Mouse (Mus musculus): ENCODE data around the gene Ythdf2. TPM values are rescaled to one million over a fixed set of nuclear protein-coding genes. Genes with fewer than 3 reads are reported as not detected.

Ythdf2 gene
- total and polyA plus RNA-seq, 3 experiments: 80.4 to 979 (median 103) TPM

DNA sequence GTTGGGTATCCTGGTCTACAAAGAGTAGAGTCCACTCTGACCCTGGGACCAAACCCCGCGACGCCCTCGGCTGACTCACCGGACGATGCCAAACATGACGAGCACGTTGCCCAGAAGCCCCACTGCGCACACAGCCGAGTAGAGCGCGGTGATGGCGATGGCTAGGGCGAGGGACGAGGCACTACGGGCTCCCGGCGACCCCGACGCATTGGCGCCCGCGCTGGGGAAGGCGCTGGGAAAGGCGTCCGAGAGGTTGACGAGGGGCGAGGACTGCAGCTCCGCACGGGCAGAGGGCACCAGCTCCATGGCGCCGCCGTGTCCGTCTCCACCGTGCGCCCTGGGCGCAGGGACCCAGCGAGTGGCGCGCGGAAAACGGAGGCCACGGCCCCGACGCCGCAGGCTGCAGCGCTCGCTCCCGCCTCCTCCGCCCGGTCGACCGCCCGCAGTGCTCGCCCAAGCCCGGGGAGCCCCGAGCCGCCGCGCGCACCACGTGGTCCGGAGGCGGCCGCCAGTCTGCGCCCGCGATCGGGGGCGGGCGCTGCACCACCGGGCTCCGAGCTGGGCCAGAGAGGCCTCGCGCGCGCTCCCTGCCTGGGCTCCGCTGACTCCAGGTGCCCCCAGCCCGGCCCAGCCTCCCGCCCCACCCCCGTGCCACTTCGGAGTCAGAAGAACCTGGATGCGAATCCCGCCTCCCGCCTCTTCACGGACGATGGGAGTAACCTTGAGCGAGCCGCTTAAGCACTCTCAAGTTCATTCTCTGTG, 67.8 kb downstream of the Ythdf2 start, which contains the start of gene Oprd1:
TSS of gene Oprd1 (minus strand) at position 407 of the 762 bp plus-strand sequence.
- Histone ChIP-seq H3K36me3 (ENCODE audit: control insufficient read depth in 1 of 2, insufficient read depth in 2 of 2, low read length in 2 of 2) (peaks cover 0 to 3% of the 10 kb centered on the region in 2 experiments; a peak in 2 of 4 replicates), H3K9ac (ENCODE audit: control insufficient read depth, low read depth, low read length, poor library complexity, severe bottlenecking) (no peak within 1 kb of the TSS), H3K27me3 (ENCODE audit: control insufficient read depth in 1 of 2, insufficient read depth in 2 of 2, low read length in 2 of 2) (peaks cover 4 to 9% of the 10 kb centered on the region in 2 experiments), H3K4me1 (ENCODE audit: control insufficient read depth in 1 of 2, insufficient read depth in 2 of 2, low read length in 2 of 2) (peaks cover 3 to 10% of the 10 kb centered on the region in 2 experiments), H3K9me3 (replicated peaks; ENCODE audit: insufficient read depth, low read length) (no peaks in the 10 kb centered on the region), H3K27ac (ENCODE audit: control insufficient read depth, low read depth, low read length) (no peak within 1 kb of the TSS), H3K4me3 (ENCODE audit: control insufficient read depth in 1 of 2, insufficient read depth in 1 of 2, low read depth in 2 of 2, low read length in 2 of 2) (no peak within 1 kb of the TSS), H3K79me2 (ENCODE audit: control insufficient read depth, insufficient read depth, low read length, poor library complexity) (no peaks in the 10 kb centered on the region)
- DNase-seq (ENCODE audit: low read depth, low spot score): no peak
- no peak for TF ChIP-seq POLR2A (IDR thresholded peaks at IDR 0.05; ENCODE audit: control insufficient read depth in 1 of 2, insufficient read depth in 1 of 2, low read depth in 1 of 2, low read length in 2 of 2, poor library complexity in 1 of 2)
- TF ChIP-seq USF1 (IDR thresholded peaks at IDR 0.05; ENCODE audit: low read depth, low read length): no peak

DNA sequence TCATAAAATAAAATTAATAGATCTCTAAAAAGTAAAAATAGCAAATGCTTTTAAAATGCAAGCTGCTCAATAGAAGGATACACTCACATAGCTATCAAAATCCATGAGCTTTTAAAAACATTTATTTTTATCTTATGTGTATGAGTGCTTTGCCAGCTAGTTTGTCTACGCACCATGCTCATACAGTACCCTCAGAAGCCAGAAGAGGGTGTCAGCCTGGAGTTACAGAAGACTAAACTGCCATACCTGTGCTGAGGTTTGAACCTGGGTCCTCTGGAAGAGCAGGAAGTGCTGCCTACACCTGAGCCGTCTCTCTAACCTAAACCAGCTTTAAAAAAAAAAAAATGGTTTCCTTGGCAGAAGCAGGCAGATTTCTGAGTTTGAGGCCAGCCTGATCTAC, 73.5 kb downstream of the Ythdf2 start:
- TF ChIP-seq E2F4 (IDR thresholded peaks at IDR 0.05; ENCODE audit: borderline replicate concordance, low read depth, low read length): no peak
- TF ChIP-seq NRF1 (IDR thresholded peaks at IDR 0.05; ENCODE audit: insufficient read depth, low read depth, low read length, poor library complexity, severe bottlenecking): no peak
- no peak for TF ChIP-seq RAD21 (IDR thresholded peaks at IDR 0.05; ENCODE audit: low read depth, low read length)
- no peak for TF ChIP-seq ZNF384 (IDR thresholded peaks at IDR 0.05; ENCODE audit: low read depth, low read length)
- no peak for TF ChIP-seq KAT2A (conservative IDR thresholded peaks at IDR 0.05; ENCODE audit: low read depth, low read length)
- no peak for TF ChIP-seq SMC3 (IDR thresholded peaks at IDR 0.05; ENCODE audit: low read depth, low read length)
- TF ChIP-seq UBTF (IDR thresholded peaks at IDR 0.05; ENCODE audit: borderline replicate concordance, insufficient read depth, low read depth, low read length): no peak
- no peak for TF ChIP-seq ZMIZ1 (IDR thresholded peaks at IDR 0.05; ENCODE audit: low read depth, low read length)
- TF ChIP-seq GATA1 (IDR thresholded peaks at IDR 0.05; ENCODE audit: low read depth, low read length): no peak
- TF ChIP-seq MEF2A (IDR thresholded peaks at IDR 0.05; ENCODE audit: extremely low read depth, insufficient replicate concordance, low read depth, low read length, poor library complexity, severe bottlenecking): no peak
- TF ChIP-seq MYC (IDR thresholded peaks at IDR 0.05; ENCODE audit: low read depth, low read length): no peak
- Histone ChIP-seq H3K36me3 (ENCODE audit: control insufficient read depth in 1 of 2, insufficient read depth in 2 of 2, low read length in 2 of 2) (no peaks in the 10 kb centered on the region), H3K79me2 (ENCODE audit: control insufficient read depth, insufficient read depth, low read length, poor library complexity) (no peaks in the 10 kb centered on the region), H3K4me1 (ENCODE audit: control insufficient read depth in 1 of 2, insufficient read depth in 2 of 2, low read length in 2 of 2) (no peaks in the 10 kb centered on the region), H3K27me3 (ENCODE audit: control insufficient read depth in 1 of 2, insufficient read depth in 2 of 2, low read length in 2 of 2) (peaks cover 8 to 9% of the 10 kb centered on the region in 2 experiments), H3K4me3 (ENCODE audit: control insufficient read depth in 1 of 2, insufficient read depth in 1 of 2, low read depth in 2 of 2, low read length in 2 of 2) (no peak overlapping the region), H3K27ac (ENCODE audit: control insufficient read depth, low read depth, low read length) (no peak overlapping the region), H3K9ac (ENCODE audit: control insufficient read depth, low read depth, low read length, poor library complexity, severe bottlenecking) (no peak overlapping the region), H3K9me3 (replicated peaks; ENCODE audit: insufficient read depth, low read length) (no peaks in the 10 kb centered on the region)
- no peak for DNase-seq (ENCODE audit: low read depth, low spot score)

Data from MEL (cell line).